Mouse (Mus musculus) neural tube, embryonic 14.5 days (tissue): Measurements from ENCODE around the gene Nfia. TPM values are rescaled to one million over a fixed set of nuclear protein-coding genes. Genes with fewer than 3 reads are reported as not detected.

Source experiments
- ATAC-seq: fragments of 200-750 bp; cut with Nextera tagmentation; 2 replicates; pipeline ENCODE4 v1.8.0; 2017; ENCODE audit warnings: low read depth, mild to moderate bottlenecking, moderate TSS enrichment, moderate library complexity
- H3K27ac ChIP-seq: fragments of 300-500 bp; sonication (generic); 2 replicates; pipeline ENCODE4 v1.5.1; 2014; ENCODE audit warnings: low read depth, mild to moderate bottlenecking, control low read depth, low read length, moderate library complexity, mixed read lengths
- H3K27me3 ChIP-seq: fragments of 300-500 bp; sonication (generic); 2 replicates; pipeline ENCODE4 v1.6.1; 2014; ENCODE audit warnings: low read length; ENCODE audit not compliant: control insufficient read depth, insufficient read depth
- H3K36me3 ChIP-seq: fragments of 300-500 bp; sonication (generic); 2 replicates; pipeline ENCODE4 v1.6.1; 2014; ENCODE audit warnings: low read length, mixed read lengths; ENCODE audit not compliant: control insufficient read depth, insufficient read depth
- H3K4me1 ChIP-seq: fragments of 300-500 bp; sonication (generic); 2 replicates; pipeline ENCODE4 v1.6.1; 2014; ENCODE audit warnings: low read length; ENCODE audit not compliant: control insufficient read depth, insufficient read depth
- H3K4me2 ChIP-seq: fragments of 300-500 bp; sonication (generic); 2 replicates; pipeline ENCODE4 v1.6.1; 2014; ENCODE audit warnings: mild to moderate bottlenecking, low read depth, low read length, control low read depth
- H3K4me3 ChIP-seq: fragments of 300-500 bp; sonication (generic); 2 replicates; pipeline ENCODE4 v1.5.1; 2014; ENCODE audit warnings: low read depth, low read length, control low read depth, mixed read lengths
- H3K9ac ChIP-seq: fragments of 300-500 bp; sonication (generic); replicated peaks from 2 replicates; pipeline ENCODE4 v1.6.1; 2014; ENCODE audit warnings: low read depth, mild to moderate bottlenecking, control low read depth, low read length, mixed read lengths
- H3K9me3 ChIP-seq: fragments of 300-500 bp; sonication (generic); 2 replicates; pipeline ENCODE4 v1.6.1; 2016; ENCODE audit warnings: low read length; ENCODE audit not compliant: control insufficient read depth
- WGBS: fragments of 180-500 bp; shearing (Covaris S2); extraction: QIAGEN DNeasy Blood & Tissue Kit; methylation state at CpG from one replicate; pipeline ENCODE4 v1.1.7; 2014; 5-methylcytosine and 5-hydroxymethylcytosine counted together
- polyA plus RNA-seq: library from polyadenylated mRNA; unstranded; fragments of >200 nt; fragmentation: Nextera tagmentation; extraction: Ambion mirVana; gene quantifications from 2 replicates; pipeline ENCODE4 v1.2.1, GENCODE M21; 2014

The Nfia gene
- polyA plus RNA-seq, 1 experiment from 2014 or later: 50.0 TPM

GRCm38 (mm10) chr4:97773110-97773593 lies 618 bp downstream of the Nfia start:
- ATAC-seq: peak; percentile 67
- Histone ChIP-seq H3K27me3 (0 out of 2 replicates have a peak, but pooled peaks cover under 1% of the 10 kb centered on the region), H3K4me2 (peak overlapping the region; percentile 73), H3K9me3 (no peaks in the 10 kb centered on the region), H3K9ac (peak overlapping the region; percentile 49; the same call in 1 of the 2 replicates), H3K4me3 (peak overlapping the region; percentile 39), H3K4me1 (0 out of 2 replicates have a peak, but pooled peaks cover 2% of the 10 kb centered on the region), H3K27ac (peak overlapping the region; percentile 80; the same call in 1 of the 2 replicates), H3K36me3 (no peaks in the 10 kb centered on the region)
- under 1% methylated on average over 14 of the region's 14 CpGs for WGBS

GRCm38 (mm10) chr4:97773791-97774190 lies 1.3 kb downstream of the Nfia start:
- no peaks in the 10 kb centered on the region for H3K9me3 ChIP-seq
- WGBS: 50% methylated on average over 2 of the region's 2 CpGs
- ATAC-seq: no peak
- H3K9ac ChIP-seq: no peak overlapping the region
- H3K4me2 ChIP-seq: peak overlapping the region; percentile 73
- H3K27me3 ChIP-seq: 0 out of 2 replicates have a peak, but pooled peaks cover 2% of the 10 kb centered on the region
- H3K36me3 ChIP-seq: no peaks in the 10 kb centered on the region
- H3K27ac ChIP-seq: peak overlapping the region; percentile 60
- H3K4me1 ChIP-seq: 0 out of 2 replicates have a peak, but pooled peaks cover 2% of the 10 kb centered on the region
- peak overlapping the region; percentile 39 for H3K4me3 ChIP-seq

- Histone ChIP-seq H3K4me1 (0 out of 2 replicates have a peak, but pooled peaks cover 2% of the 10 kb centered on the region), H3K36me3 (no peaks in the 10 kb centered on the region), H3K27ac (peak overlapping the region; percentile 45; the same call in 1 of the 2 replicates), H3K9ac (no peak overlapping the region), H3K27me3 (0 out of 2 replicates have a peak, but pooled peaks cover 2% of the 10 kb centered on the region), H3K9me3 (no peaks in the 10 kb centered on the region), H3K4me2 (peak overlapping the region; percentile 91; the same call in 1 of the 2 replicates), H3K4me3 (no peak overlapping the region; the same call in 1 of the 2 replicates)
- WGBS: 19% methylated on average over 4 of the region's 4 CpGs
- no peak for ATAC-seq
Observed at GRCm38 (mm10) chr4:97774446-97774950, 2.0 kb downstream of the Nfia start.

GRCm38 (mm10) chr4:97775059-97775458 lies 2.5 kb downstream of the Nfia start:
- Histone ChIP-seq H3K4me1 (0 out of 2 replicates have a peak, but pooled peaks cover 2% of the 10 kb centered on the region), H3K36me3 (no peaks in the 10 kb centered on the region), H3K27ac (peak overlapping the region; percentile 45; the same call in 1 of the 2 replicates), H3K9ac (no peak overlapping the region), H3K9me3 (no peaks in the 10 kb centered on the region), H3K4me2 (peak overlapping the region; percentile 91; the same call in 1 of the 2 replicates), H3K27me3 (0 out of 2 replicates have a peak, but pooled peaks cover 2% of the 10 kb centered on the region), H3K4me3 (peak overlapping the region; percentile 3; the same call in 1 of the 2 replicates)
- WGBS: under 1% methylated on average over 13 of the region's 13 CpGs
- ATAC-seq: no peak

- 0 out of 2 replicates have a peak, but pooled peaks cover 2% of the 10 kb centered on the region for H3K4me1 ChIP-seq
- WGBS: under 1% methylated on average over 20 of the region's 20 CpGs
- no peak for ATAC-seq
- H3K4me2 ChIP-seq: peak overlapping the region; percentile 91
- H3K9ac ChIP-seq: no peak overlapping the region
- H3K4me3 ChIP-seq: peak overlapping the region; percentile 3; the same call in 1 of the 2 replicates
- 0 out of 2 replicates have a peak, but pooled peaks cover 2% of the 10 kb centered on the region for H3K27me3 ChIP-seq
- H3K36me3 ChIP-seq: no peaks in the 10 kb centered on the region
- no peak overlapping the region for H3K27ac ChIP-seq
- H3K9me3 ChIP-seq: no peaks in the 10 kb centered on the region
Observed at GRCm38 (mm10) chr4:97775494-97776265, 3.1 kb downstream of the Nfia start.

GRCm38 (mm10) chr4:97776388-97777080 lies 4.0 kb downstream of the Nfia start:
- H3K36me3 ChIP-seq: no peaks in the 10 kb centered on the region
- peak overlapping the region; percentile 91 for H3K4me2 ChIP-seq
- H3K9ac ChIP-seq: peak overlapping the region; percentile 96
- H3K9me3 ChIP-seq: no peaks in the 10 kb centered on the region
- peak overlapping the region; percentile 90 for H3K27ac ChIP-seq
- H3K4me1 ChIP-seq: 0 out of 2 replicates have a peak, but pooled peaks cover 2% of the 10 kb centered on the region
- peak overlapping the region; percentile 90 for H3K4me3 ChIP-seq
- ATAC-seq: no peak
- 2% methylated on average over 10 of the region's 10 CpGs for WGBS
- 0 out of 2 replicates have a peak, but pooled peaks cover 2% of the 10 kb centered on the region for H3K27me3 ChIP-seq

- ATAC-seq: peak; percentile 62
- no peaks in the 10 kb centered on the region for H3K9me3 ChIP-seq
- 0 out of 2 replicates have a peak, but pooled peaks cover 2% of the 10 kb centered on the region for H3K27me3 ChIP-seq
- peak overlapping the region; percentile 91 for H3K4me2 ChIP-seq
- no peaks in the 10 kb centered on the region for H3K36me3 ChIP-seq
- peak overlapping the region; percentile 90 for H3K27ac ChIP-seq
- 0 out of 2 replicates have a peak, but pooled peaks cover 2% of the 10 kb centered on the region for H3K4me1 ChIP-seq
- H3K9ac ChIP-seq: peak overlapping the region; percentile 96
- under 1% methylated on average over 31 of the region's 77 CpGs for WGBS
- peak overlapping the region; percentile 90 for H3K4me3 ChIP-seq
Observed at GRCm38 (mm10) chr4:97777081-97777705, 4.7 kb downstream of the Nfia start.

GRCm38 (mm10) chr4:97777706-97778176 lies 5.2 kb downstream of the Nfia start, which contains the start of gene E130114P18Rik:
Gene E130114P18Rik, minus strand, starts transcription at chr4:97778078.
- Histone ChIP-seq H3K36me3 (no peaks in the 10 kb centered on the region), H3K9ac (peak within 1 kb of the TSS; percentile 96), H3K4me1 (0 out of 2 replicates have a peak, but pooled peaks cover 2% of the 10 kb centered on the region), H3K27me3 (0 out of 2 replicates have a peak, but pooled peaks cover 2% of the 10 kb centered on the region), H3K27ac (peak within 1 kb of the TSS; percentile 90), H3K4me2 (peak within 1 kb of the TSS; percentile 91), H3K4me3 (peak within 1 kb of the TSS; percentile 90), H3K9me3 (no peaks in the 10 kb centered on the region)
- peak; percentile 85 for ATAC-seq
- under 1% methylated on average over 37 of the region's 37 CpGs for WGBS
